Mouse (Mus musculus): Measurements from ENCODE around the gene Hunk. TPM values are rescaled to one million over a fixed set of nuclear protein-coding genes. Genes with fewer than 3 reads are reported as not detected.

The Hunk gene
- polyA plus RNA-seq, 1 experiment from 2014 or later = 19.3 TPM

DNA sequence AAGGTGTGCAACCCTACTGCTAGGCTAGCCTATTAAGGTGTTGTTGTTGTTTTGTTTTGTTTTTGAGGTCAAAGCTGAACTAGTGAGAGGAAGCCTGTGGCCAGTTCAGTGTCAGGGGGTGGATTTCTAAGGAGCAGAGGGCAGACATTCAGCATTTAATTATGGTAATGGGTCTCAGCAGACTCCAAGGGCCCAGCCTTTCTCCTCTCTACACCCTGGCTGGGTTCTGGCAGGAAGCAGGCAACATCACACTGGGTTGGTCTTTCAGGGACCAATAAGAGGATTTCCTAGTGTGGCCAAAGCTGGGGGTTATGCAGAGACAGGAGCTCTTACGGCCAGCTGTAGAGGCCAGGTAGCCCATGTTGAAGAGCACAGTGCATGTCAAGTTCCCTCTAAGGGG lies 136.8 kb downstream of the Hunk start:
- H3K9ac ChIP-seq = no peak overlapping the region
- no peak overlapping the region for H3K27ac ChIP-seq (ENCODE audit: poor library complexity, severe bottlenecking)
- peaks cover 17% of the 10 kb centered on the region for H3K4me1 ChIP-seq (replicated peaks)
- H3K4me3 ChIP-seq = no peak overlapping the region
- 68% methylated on average over 1 of the region's 1 CpGs for WGBS
- no peaks in the 10 kb centered on the region for H3K27me3 ChIP-seq (replicated peaks)
- H3K9me3 ChIP-seq (replicated peaks) = no peaks in the 10 kb centered on the region
- H3K4me2 ChIP-seq = no peak overlapping the region
- ATAC-seq (ENCODE audit: insufficient number of reproducible peaks, low FRiP score) = no peak
- H3K36me3 ChIP-seq = no peaks in the 10 kb centered on the region

DNA sequence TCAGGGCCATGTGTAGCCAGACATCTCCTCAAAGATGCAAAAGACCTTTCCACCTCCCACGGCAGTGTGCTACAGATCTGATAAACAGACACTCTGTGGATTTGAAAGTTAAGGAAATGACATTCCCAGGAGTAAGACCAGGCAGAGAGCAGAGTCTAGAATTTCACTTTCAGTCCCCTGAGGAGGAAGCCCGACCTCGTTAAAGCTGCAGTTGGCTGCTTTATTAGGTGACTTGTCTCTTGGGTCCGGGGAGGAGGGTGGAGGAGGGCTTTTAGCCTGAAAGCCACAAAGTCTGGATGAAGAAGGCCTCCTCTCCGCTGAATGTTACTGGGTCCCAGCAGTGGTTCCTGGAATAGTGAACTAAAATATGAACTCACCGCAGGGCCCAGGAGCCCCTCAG lies 137.6 kb downstream of the Hunk start:
- Histone ChIP-seq H3K9me3 (replicated peaks) (no peaks in the 10 kb centered on the region), H3K4me3 (no peak overlapping the region), H3K9ac (no peak overlapping the region), H3K36me3 (no peaks in the 10 kb centered on the region), H3K27ac (ENCODE audit: poor library complexity, severe bottlenecking) (peak overlapping the region; percentile 3; the same call in 1 of the 2 replicates), H3K27me3 (replicated peaks) (0 out of 2 replicates have a peak, but pooled peaks cover 5% of the 10 kb centered on the region), H3K4me2 (no peak overlapping the region), H3K4me1 (replicated peaks) (peaks cover 17% of the 10 kb centered on the region)
- ATAC-seq (ENCODE audit: insufficient number of reproducible peaks, low FRiP score) = no peak
- 23% methylated on average over 6 of the region's 6 CpGs for WGBS

DNA sequence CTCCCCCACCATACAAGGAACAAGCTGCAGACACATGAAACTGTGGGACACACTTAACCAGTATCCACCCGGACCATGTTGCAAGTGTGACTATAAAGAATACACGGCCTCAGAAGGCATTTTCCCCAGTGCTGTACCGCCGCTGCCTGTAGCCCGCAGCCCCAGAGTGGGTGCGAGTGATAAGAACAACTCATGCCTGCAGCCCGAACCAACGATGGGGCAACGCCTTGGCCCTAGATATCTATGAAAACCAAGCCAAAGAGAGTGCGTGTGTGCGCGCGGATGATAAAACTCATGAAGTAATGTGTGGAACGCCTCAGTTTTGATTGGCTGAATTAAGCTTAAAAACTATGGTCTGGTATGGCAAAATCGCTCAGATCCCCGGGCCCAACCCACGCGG lies 138.1 kb downstream of the Hunk start:
- H3K9ac ChIP-seq = no peak overlapping the region
- no peak overlapping the region for H3K4me3 ChIP-seq
- ATAC-seq (ENCODE audit: insufficient number of reproducible peaks, low FRiP score) = peak; percentile 54
- H3K27ac ChIP-seq (ENCODE audit: poor library complexity, severe bottlenecking) = no peak overlapping the region
- H3K9me3 ChIP-seq (replicated peaks) = no peaks in the 10 kb centered on the region
- 0 out of 2 replicates have a peak, but pooled peaks cover 5% of the 10 kb centered on the region for H3K27me3 ChIP-seq (replicated peaks)
- H3K4me1 ChIP-seq (replicated peaks) = peaks cover 17% of the 10 kb centered on the region
- no peak overlapping the region for H3K4me2 ChIP-seq
- no peaks in the 10 kb centered on the region for H3K36me3 ChIP-seq
- WGBS = 71% methylated on average over 18 of the region's 18 CpGs

DNA sequence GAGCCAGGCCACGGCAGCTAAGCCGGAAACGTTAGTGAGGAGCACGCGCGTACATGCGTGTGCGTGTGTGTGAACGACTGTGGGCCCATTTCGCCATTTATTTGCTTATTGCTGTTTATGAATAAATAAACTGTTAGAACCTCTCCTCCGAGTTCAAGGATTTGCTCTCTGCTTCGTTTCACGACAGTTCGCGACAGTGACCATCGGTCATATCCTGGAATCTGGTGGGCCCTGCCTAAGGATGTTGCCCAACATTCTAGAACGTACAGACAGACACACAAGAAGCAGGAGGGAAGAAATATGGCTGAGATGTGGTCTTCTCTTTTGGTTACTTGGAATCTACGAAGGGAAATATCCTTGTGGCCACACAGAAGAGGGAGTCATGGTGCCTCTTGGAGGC lies 138.6 kb downstream of the Hunk start:
- H3K4me1 ChIP-seq (replicated peaks) = peaks cover 17% of the 10 kb centered on the region
- no peak for ATAC-seq (ENCODE audit: insufficient number of reproducible peaks, low FRiP score)
- H3K27me3 ChIP-seq (replicated peaks) = 0 out of 2 replicates have a peak, but pooled peaks cover 5% of the 10 kb centered on the region
- H3K4me3 ChIP-seq = no peak overlapping the region
- 94% methylated on average over 18 of the region's 18 CpGs for WGBS
- no peak overlapping the region for H3K4me2 ChIP-seq
- no peak overlapping the region for H3K27ac ChIP-seq (ENCODE audit: poor library complexity, severe bottlenecking)
- no peak overlapping the region for H3K9ac ChIP-seq
- H3K36me3 ChIP-seq = no peaks in the 10 kb centered on the region
- H3K9me3 ChIP-seq (replicated peaks) = no peaks in the 10 kb centered on the region

DNA sequence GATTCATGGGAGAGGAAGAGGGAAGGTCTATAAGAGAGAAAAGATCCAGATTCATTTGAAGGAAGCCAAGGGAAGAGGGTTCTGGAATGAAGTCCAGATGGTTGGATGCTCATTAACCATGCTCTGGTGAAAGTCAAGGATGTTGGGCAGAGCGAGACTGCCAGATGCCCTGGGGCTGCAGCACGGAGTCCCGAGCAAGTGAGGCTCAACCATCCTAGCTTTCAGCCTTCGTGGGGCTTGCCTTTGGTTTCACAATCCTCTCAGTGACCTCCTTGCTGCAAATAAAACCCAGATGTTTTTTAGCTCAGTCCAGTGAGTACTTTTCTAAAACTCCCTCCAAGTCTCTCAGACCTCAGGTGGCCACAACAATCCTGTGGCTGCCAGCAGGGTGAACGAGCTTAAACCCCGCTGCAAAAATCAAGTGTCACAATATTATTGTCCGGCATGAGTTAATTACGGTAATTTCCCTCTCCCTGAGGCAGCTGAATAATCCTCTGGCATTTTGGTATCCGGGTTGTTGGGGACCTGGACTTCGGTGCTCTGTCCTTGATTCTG lies 147.4 kb downstream of the Hunk start:
- Histone ChIP-seq H3K27me3 (replicated peaks) (0 out of 2 replicates have a peak, but pooled peaks cover under 1% of the 10 kb centered on the region), H3K4me1 (replicated peaks) (0 out of 2 replicates have a peak, but pooled peaks cover 5% of the 10 kb centered on the region), H3K9ac (no peak overlapping the region), H3K9me3 (replicated peaks) (no peaks in the 10 kb centered on the region), H3K36me3 (no peaks in the 10 kb centered on the region), H3K27ac (ENCODE audit: poor library complexity, severe bottlenecking) (no peak overlapping the region), H3K4me3 (no peak overlapping the region), H3K4me2 (no peak overlapping the region)
- 83% methylated on average over 10 of the region's 10 CpGs for whole genome bisulfite sequencing
- ATAC-seq (ENCODE audit: insufficient number of reproducible peaks, low FRiP score) = no peak

DNA sequence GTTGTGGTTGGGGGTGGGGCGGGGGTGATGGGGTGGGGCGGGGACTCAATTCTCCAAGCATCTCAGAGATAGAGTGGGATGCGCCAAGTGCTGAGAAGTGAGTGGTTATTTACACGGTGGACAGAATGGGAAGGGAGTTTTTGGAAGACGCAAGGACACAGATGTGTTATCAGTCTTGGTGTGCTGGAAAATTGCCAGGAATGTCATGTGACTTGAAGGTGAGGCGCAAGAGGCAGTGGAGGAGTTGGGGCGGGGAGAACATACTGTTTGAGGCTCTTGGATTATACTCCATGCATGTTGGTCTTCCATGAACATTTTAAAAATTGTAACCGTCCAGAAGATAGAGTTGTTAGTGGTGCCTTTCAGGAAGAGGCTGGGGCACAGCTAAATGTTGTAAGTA lies 148.8 kb downstream of the Hunk start:
- H3K4me1 ChIP-seq (replicated peaks) = 0 out of 2 replicates have a peak, but pooled peaks cover 5% of the 10 kb centered on the region
- no peaks in the 10 kb centered on the region for H3K27me3 ChIP-seq (replicated peaks)
- no peaks in the 10 kb centered on the region for H3K9me3 ChIP-seq (replicated peaks)
- ATAC-seq (ENCODE audit: insufficient number of reproducible peaks, low FRiP score) = no peak
- no peak overlapping the region for H3K9ac ChIP-seq
- H3K27ac ChIP-seq (ENCODE audit: poor library complexity, severe bottlenecking) = no peak overlapping the region
- 74% methylated on average over 8 of the region's 8 CpGs for WGBS
- H3K4me3 ChIP-seq = no peak overlapping the region
- no peak overlapping the region for H3K4me2 ChIP-seq
- no peaks in the 10 kb centered on the region for H3K36me3 ChIP-seq

DNA sequence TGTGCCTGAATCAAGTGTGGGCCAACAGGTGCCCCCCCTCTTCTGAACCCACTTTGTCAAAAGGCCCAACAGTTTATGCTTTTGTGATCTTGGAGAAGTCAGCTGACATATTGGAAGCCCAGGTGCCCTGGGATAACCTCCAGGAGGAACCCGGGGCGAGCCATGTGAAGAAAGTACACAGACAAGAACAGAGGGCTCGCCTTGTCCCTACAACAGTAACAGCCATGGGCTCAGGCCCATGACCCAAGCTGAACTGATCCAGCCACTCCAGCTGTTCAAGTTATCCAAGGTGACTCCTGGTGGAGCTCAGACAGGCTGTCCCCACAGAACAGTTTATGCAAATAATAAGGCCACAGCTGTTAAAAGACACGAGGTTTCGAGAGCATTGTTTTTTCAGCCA lies 153.1 kb downstream of the Hunk start:
- no peak overlapping the region for H3K4me2 ChIP-seq
- no peak overlapping the region for H3K27ac ChIP-seq (ENCODE audit: poor library complexity, severe bottlenecking)
- ATAC-seq (ENCODE audit: insufficient number of reproducible peaks, low FRiP score) = no peak
- H3K4me3 ChIP-seq = no peak overlapping the region
- H3K4me1 ChIP-seq (replicated peaks) = 0 out of 2 replicates have a peak, but pooled peaks cover 9% of the 10 kb centered on the region
- no peaks in the 10 kb centered on the region for H3K9me3 ChIP-seq (replicated peaks)
- H3K36me3 ChIP-seq = no peaks in the 10 kb centered on the region
- WGBS = 76% methylated on average over 5 of the region's 5 CpGs
- no peak overlapping the region for H3K9ac ChIP-seq
- H3K27me3 ChIP-seq (replicated peaks) = 0 out of 2 replicates have a peak, but pooled peaks cover 6% of the 10 kb centered on the region

DNA sequence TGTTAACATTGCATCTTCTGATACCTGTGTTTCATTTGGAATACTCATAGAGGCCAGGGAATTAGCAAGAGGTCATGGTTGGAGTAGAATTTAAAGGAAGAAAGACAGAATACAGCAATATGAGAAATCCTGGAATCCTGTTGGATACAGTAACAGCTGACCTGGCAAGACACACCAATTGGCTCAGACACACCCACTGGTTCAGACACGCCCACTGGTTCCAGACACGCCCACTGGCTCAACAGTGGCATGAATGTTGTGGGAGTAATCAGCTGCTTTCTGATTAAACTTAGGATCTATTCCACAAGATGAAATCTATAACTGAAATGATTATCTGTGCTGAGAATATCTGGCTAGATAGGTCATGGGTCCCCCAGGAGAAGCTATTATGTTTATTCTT lies 155.4 kb downstream of the Hunk start:
- Histone ChIP-seq H3K9ac (no peak overlapping the region), H3K27ac (ENCODE audit: poor library complexity, severe bottlenecking) (no peak overlapping the region), H3K27me3 (replicated peaks) (peaks cover 9% of the 10 kb centered on the region; the same call in 1 of the 2 replicates), H3K36me3 (no peaks in the 10 kb centered on the region), H3K4me1 (replicated peaks) (0 out of 2 replicates have a peak, but pooled peaks cover 11% of the 10 kb centered on the region), H3K4me2 (no peak overlapping the region), H3K9me3 (replicated peaks) (no peaks in the 10 kb centered on the region), H3K4me3 (no peak overlapping the region)
- ATAC-seq (ENCODE audit: insufficient number of reproducible peaks, low FRiP score) = no peak
- 77% methylated on average over 2 of the region's 2 CpGs for WGBS

DNA sequence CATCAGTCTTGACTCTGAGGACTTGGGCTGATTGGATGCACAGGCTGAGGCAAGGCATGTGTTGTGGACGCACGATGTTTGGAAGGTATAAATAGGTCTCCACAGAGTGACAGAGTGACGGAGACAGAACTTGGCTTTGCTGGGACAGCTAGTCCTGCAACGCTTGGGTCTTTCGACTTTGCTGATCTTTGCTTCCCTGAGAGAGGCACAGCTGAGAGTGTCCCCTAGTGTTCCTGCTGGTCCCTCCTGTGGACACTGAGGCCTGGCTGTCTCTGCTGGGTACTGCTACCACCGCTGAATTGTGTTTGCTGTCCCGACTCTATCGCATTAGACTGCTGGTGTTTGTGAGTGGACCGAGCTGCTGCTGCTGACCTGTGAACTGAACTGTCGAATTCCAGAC lies 156.6 kb downstream of the Hunk start:
- Histone ChIP-seq H3K9ac (no peak overlapping the region), H3K4me1 (replicated peaks) (0 out of 2 replicates have a peak, but pooled peaks cover 11% of the 10 kb centered on the region), H3K9me3 (replicated peaks) (no peaks in the 10 kb centered on the region), H3K27me3 (replicated peaks) (peaks cover 18% of the 10 kb centered on the region), H3K4me2 (no peak overlapping the region), H3K36me3 (no peaks in the 10 kb centered on the region), H3K27ac (ENCODE audit: poor library complexity, severe bottlenecking) (no peak overlapping the region), H3K4me3 (no peak overlapping the region)
- no peak for ATAC-seq (ENCODE audit: insufficient number of reproducible peaks, low FRiP score)
- WGBS = 46% methylated on average over 10 of the region's 10 CpGs

DNA sequence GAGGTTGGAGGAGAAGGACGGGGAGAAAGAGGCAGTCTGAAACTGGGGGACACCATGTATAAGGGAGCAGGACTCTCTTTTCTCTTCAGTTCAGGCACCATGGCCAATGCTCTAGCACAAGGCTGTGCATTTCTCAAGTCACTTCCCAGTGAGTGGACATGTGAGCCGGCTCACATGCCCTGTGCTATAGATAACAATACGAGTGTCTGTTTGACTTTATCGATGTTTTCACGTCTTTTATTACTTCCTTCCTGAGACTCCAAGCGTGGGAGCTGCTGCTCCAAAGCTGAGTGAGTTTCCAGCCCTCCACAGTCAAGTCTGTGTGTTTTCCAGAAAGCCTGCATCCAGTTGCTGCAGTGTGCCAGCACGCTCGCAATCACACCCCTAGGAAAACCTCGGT lies 158.4 kb downstream of the Hunk start:
- H3K4me2 ChIP-seq = no peak overlapping the region
- H3K9me3 ChIP-seq (replicated peaks) = no peaks in the 10 kb centered on the region
- H3K4me1 ChIP-seq (replicated peaks) = 0 out of 2 replicates have a peak, but pooled peaks cover 11% of the 10 kb centered on the region
- H3K4me3 ChIP-seq = no peak overlapping the region
- H3K36me3 ChIP-seq = no peaks in the 10 kb centered on the region
- 38% methylated on average over 9 of the region's 9 CpGs for WGBS
- H3K27me3 ChIP-seq (replicated peaks) = peaks cover 27% of the 10 kb centered on the region
- no peak for ATAC-seq (ENCODE audit: insufficient number of reproducible peaks, low FRiP score)
- H3K27ac ChIP-seq (ENCODE audit: poor library complexity, severe bottlenecking) = no peak overlapping the region
- H3K9ac ChIP-seq = no peak overlapping the region

DNA sequence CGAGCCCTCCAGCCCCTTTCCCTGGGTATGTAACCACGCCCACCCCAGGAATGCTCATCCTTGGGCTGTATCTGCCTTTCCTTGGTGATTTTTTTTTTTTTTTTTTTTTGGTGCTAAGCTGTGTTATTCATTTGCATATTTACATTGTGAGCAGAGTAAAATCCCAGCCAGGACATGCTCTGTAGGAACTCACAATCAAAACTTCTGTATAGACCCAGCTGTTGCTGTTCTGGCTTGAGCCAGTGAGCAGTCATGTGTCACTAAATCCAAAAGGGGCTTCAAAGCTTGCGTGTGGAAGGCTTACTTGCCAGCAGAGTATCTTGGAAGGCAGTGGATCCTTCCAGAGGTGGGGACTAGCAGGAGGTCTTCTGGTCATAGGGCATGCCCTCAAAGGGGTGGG lies 159.7 kb downstream of the Hunk start:
- H3K36me3 ChIP-seq = no peaks in the 10 kb centered on the region
- peaks cover 22% of the 10 kb centered on the region for H3K27me3 ChIP-seq (replicated peaks)
- H3K4me2 ChIP-seq = no peak overlapping the region
- no peak for ATAC-seq (ENCODE audit: insufficient number of reproducible peaks, low FRiP score)
- H3K4me3 ChIP-seq = no peak overlapping the region
- 66% methylated on average over 3 of the region's 3 CpGs for WGBS
- H3K9ac ChIP-seq = no peak overlapping the region
- H3K4me1 ChIP-seq (replicated peaks) = peaks cover 19% of the 10 kb centered on the region
- H3K9me3 ChIP-seq (replicated peaks) = no peaks in the 10 kb centered on the region
- H3K27ac ChIP-seq (ENCODE audit: poor library complexity, severe bottlenecking) = no peak overlapping the region

DNA sequence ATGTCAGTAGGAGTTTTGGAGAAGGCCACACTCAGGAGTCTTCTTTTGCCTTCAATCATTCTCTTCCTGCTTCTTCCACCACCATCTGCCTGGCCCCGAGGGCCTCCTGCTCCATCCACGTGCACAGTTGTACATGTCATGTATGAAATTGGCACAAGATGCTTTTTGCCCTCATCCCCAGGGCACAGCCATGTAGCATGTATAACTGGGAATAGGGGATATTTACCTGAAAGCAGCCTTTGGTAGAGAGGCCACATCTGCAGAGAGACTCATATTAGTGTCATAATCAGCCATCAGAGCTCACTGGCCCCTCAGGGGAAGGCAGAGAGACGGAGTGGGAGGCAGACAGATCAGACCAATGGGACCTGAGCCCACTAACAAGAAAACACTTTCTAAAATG lies 160.8 kb downstream of the Hunk start:
- Histone ChIP-seq H3K4me2 (no peak overlapping the region), H3K27me3 (replicated peaks) (peaks cover 22% of the 10 kb centered on the region), H3K9ac (no peak overlapping the region), H3K4me1 (replicated peaks) (peaks cover 21% of the 10 kb centered on the region), H3K36me3 (no peaks in the 10 kb centered on the region), H3K9me3 (replicated peaks) (no peaks in the 10 kb centered on the region), H3K27ac (ENCODE audit: poor library complexity, severe bottlenecking) (no peak overlapping the region), H3K4me3 (no peak overlapping the region)
- ATAC-seq (ENCODE audit: insufficient number of reproducible peaks, low FRiP score) = no peak
- 83% methylated on average over 3 of the region's 3 CpGs for WGBS
